Mouse (Mus musculus): ENCODE measurements at regions not wholly inside any gene's neighbourhood (a gene's known extent, or its start where the extent isn't known, plus 50 kb on each side); places are given as distances from the start of the nearest gene placed in this dataset.

DNA sequence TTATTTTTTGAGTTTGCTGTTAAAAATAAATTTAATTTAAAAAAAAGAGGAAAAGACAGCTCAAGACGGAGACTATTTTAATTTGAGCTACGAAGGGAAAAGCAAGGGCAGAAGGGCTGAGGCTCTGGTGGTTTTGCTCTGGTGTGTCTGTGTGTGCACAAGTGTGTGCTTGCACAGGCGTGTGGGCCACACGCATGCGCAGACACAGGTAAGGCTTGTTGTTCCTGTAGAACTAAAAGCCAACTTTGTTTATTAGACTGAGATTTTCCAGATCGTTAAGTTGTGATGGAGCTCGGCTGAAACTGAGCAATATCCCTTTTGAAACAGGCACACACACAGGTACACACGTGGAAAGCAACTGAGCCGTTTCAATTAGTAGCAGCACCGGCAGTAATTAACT, 183.1 kb downstream of the Cdc5l start:
- TF ChIP-seq CTCF (IDR thresholded peaks at IDR 0.05; ENCODE audit: low read depth, low read length) (no peak), POLR2A (IDR thresholded peaks at IDR 0.05; ENCODE audit: extremely low read depth, insufficient read depth, low read length) (no peak)
